Mouse (Mus musculus) cerebellum, adult 18-20 months (tissue): ENCODE results near the gene Sppl2a.
"Not testable (repeated sequence)": the region's sequence is repeated elsewhere in the genome, so short reads cannot be mapped to it uniquely, and the experiment has no call there.

Source experiments
- DNase-seq, 2 experiments: peaks; one replicate each; pipeline ENCODE4 v3.0.0; 2021

Gene Sppl2a

GRCm38 (mm10) chr2:126932897-126933641 lies at the start of gene Sppl2a:
TSS of gene Sppl2a (minus strand) at chr2:126933235.
- DNase-seq: peak; percentile 88 to 90

GRCm38 (mm10) chr2:126977428-126977827 lies 44.4 kb upstream of the Sppl2a start:
- DNase-seq: no peak

GRCm38 (mm10) chr2:126961696-126962095 lies 28.7 kb upstream of the Sppl2a start:
- no peak for DNase-seq

- DNase-seq: no peak
Observed at GRCm38 (mm10) chr2:126955671-126956070, 22.6 kb upstream of the Sppl2a start.

- no peak for DNase-seq
Observed at GRCm38 (mm10) chr2:126951085-126951484, 18.1 kb upstream of the Sppl2a start.

- DNase-seq: no peak
Observed at GRCm38 (mm10) chr2:126950453-126950852, 17.4 kb upstream of the Sppl2a start.

- DNase-seq: peak; percentile 51 to 59
Observed at GRCm38 (mm10) chr2:126949856-126950255, 16.8 kb upstream of the Sppl2a start.

- DNase-seq: not testable (repeated sequence)
Observed at GRCm38 (mm10) chr2:126949297-126949696, 16.3 kb upstream of the Sppl2a start.

GRCm38 (mm10) chr2:126948231-126948630 lies 15.2 kb upstream of the Sppl2a start:
- no peak for DNase-seq

GRCm38 (mm10) chr2:126947646-126948045 lies 14.6 kb upstream of the Sppl2a start:
- no peak for DNase-seq

- no peak for DNase-seq
Observed at GRCm38 (mm10) chr2:126943211-126943610, 10.2 kb upstream of the Sppl2a start.

- no peak for DNase-seq
Observed at GRCm38 (mm10) chr2:126940314-126940866, 7.4 kb upstream of the Sppl2a start.

GRCm38 (mm10) chr2:126938069-126938468 lies 5.0 kb upstream of the Sppl2a start:
- no peak for DNase-seq

GRCm38 (mm10) chr2:126933921-126934320 lies 886 bp upstream of the Sppl2a start:
- peak in 1 of 2 experiments; percentile 3 for DNase-seq

GRCm38 (mm10) chr2:126932261-126932896 lies 656 bp downstream of the Sppl2a start:
- DNase-seq: peak in 1 of 2 experiments; percentile 67

- no peak for DNase-seq
Observed at GRCm38 (mm10) chr2:126931784-126932183, 1.3 kb downstream of the Sppl2a start.

- no peak for DNase-seq
Observed at GRCm38 (mm10) chr2:126928681-126929080, 4.4 kb downstream of the Sppl2a start.

- DNase-seq: no peak
Observed at GRCm38 (mm10) chr2:126920358-126921060, 12.5 kb downstream of the Sppl2a start.

GRCm38 (mm10) chr2:126916236-126916635 lies 16.8 kb downstream of the Sppl2a start:
- no peak for DNase-seq

- DNase-seq: no peak
Observed at GRCm38 (mm10) chr2:126914096-126914495, 18.9 kb downstream of the Sppl2a start.

- DNase-seq: peak in 1 of 2 experiments; percentile 14
Observed at GRCm38 (mm10) chr2:126904162-126904561, 28.9 kb downstream of the Sppl2a start.

- no peak for DNase-seq
Observed at GRCm38 (mm10) chr2:126897511-126897910, 35.5 kb downstream of the Sppl2a start.

GRCm38 (mm10) chr2:126896941-126897340 lies 36.1 kb downstream of the Sppl2a start:
- DNase-seq: no peak
